Mouse (Mus musculus) heart, postnatal 0 days (tissue): ENCODE measurements around the gene Setd6.

Experiments used
- CTCF ChIP-seq: IDR thresholded peaks from 2 replicates; pipeline ENCODE4 v1.5.1; 2016; ENCODE audit warnings: antibody characterized with exemption, control low read depth, low read depth
- EP300 ChIP-seq: IDR thresholded peaks from 2 replicates; pipeline ENCODE4 v1.6.1; 2016; ENCODE audit warnings: antibody characterized with exemption, low read depth

GRCm38 (mm10) chr8:95688073-95688672, 27.5 kb upstream of the Setd6 start:
- TF ChIP-seq CTCF (no peak), EP300 (no peak)
